Mouse (Mus musculus) MEL (cell line): ENCODE data around the gene Ccdc157. TPM values are rescaled to one million over a fixed set of nuclear protein-coding genes. Genes with fewer than 3 reads are reported as not detected.
"Not testable (repeated sequence)": the region's sequence is repeated elsewhere in the genome, so short reads cannot be mapped to it uniquely, and the experiment has no call there.

ENCODE experiments used
- DNase-seq: peaks from one replicate; pipeline ENCODE4 v3.0.0; 2011; ENCODE audit warnings: low read depth, low spot score
- H3K27ac ChIP-seq: 2 replicates; pipeline ENCODE4 v1.5.1; 2012; ENCODE audit warnings: low read depth, mild to moderate bottlenecking, control low read depth, low read length, moderate library complexity; ENCODE audit not compliant: control insufficient read depth
- H3K27me3 ChIP-seq, 2 experiments: fragments of 150-350 bp in 1 of 2; sonication (generic) in 1 of 2; 2 replicates each; pipeline ENCODE4 v1.6.1; 2012; ENCODE audit warnings: low read length in 2 of 2, mild to moderate bottlenecking in 2 of 2, improper control_type of control experiment in 1 of 2, moderate library complexity in 1 of 2; ENCODE audit not compliant: insufficient read depth in 2 of 2, control insufficient read depth in 1 of 2
- H3K36me3 ChIP-seq, 2 experiments: 2 replicates each; pipeline ENCODE4 v1.6.1; 2012 to 2014; ENCODE audit warnings: low read length in 2 of 2, improper control_type of control experiment in 1 of 2, inconsistent platforms in 1 of 2, mild to moderate bottlenecking in 1 of 2; ENCODE audit not compliant: insufficient read depth in 2 of 2, control insufficient read depth in 1 of 2
- H3K4me1 ChIP-seq, 2 experiments: fragments of 150-350 bp in 1 of 2; sonication (generic) in 1 of 2; 2 replicates each; pipeline ENCODE4 v1.6.1; 2012; ENCODE audit warnings: low read length in 2 of 2, improper control_type of control experiment in 1 of 2, mild to moderate bottlenecking in 1 of 2; ENCODE audit not compliant: insufficient read depth in 2 of 2, control insufficient read depth in 1 of 2
- H3K4me3 ChIP-seq, 2 experiments: fragments of 150-350 bp in 1 of 2; sonication (generic) in 1 of 2; 2 replicates each; pipeline ENCODE4 v1.5.1; 2012; ENCODE audit warnings: low read depth in 2 of 2, low read length in 2 of 2, mild to moderate bottlenecking in 2 of 2, moderate library complexity in 2 of 2, control low read depth in 1 of 2, improper control_type of control experiment in 1 of 2; ENCODE audit not compliant: control insufficient read depth in 1 of 2, insufficient read depth in 1 of 2
- H3K79me2 ChIP-seq: 2 replicates; pipeline ENCODE4 v1.6.1; 2012; ENCODE audit warnings: mild to moderate bottlenecking, low read length, moderate library complexity; ENCODE audit not compliant: control insufficient read depth, poor library complexity, insufficient read depth
- H3K9ac ChIP-seq: 2 replicates; pipeline ENCODE4 v1.6.1; 2012; ENCODE audit warnings: low read depth, mild to moderate bottlenecking, control low read depth, low read length, moderate library complexity; ENCODE audit not compliant: control insufficient read depth, poor library complexity, severe bottlenecking
- H3K9me3 ChIP-seq: fragments of 150-350 bp; sonication (generic); replicated peaks from 2 replicates; pipeline ENCODE4 v1.6.1; 2012; ENCODE audit warnings: mild to moderate bottlenecking, low read length, improper control_type of control experiment, moderate library complexity; ENCODE audit not compliant: insufficient read depth
- BHLHE40 ChIP-seq: IDR thresholded peaks from 2 replicates; pipeline ENCODE4 v1.6.1; 2012; ENCODE audit warnings: low read depth, mild to moderate bottlenecking, inconsistent platforms, low read length, improper control_type of control experiment, borderline replicate concordance
- CHD1 ChIP-seq: IDR thresholded peaks from 2 replicates; pipeline ENCODE4 v1.6.1; 2012; ENCODE audit warnings: low read depth, mild to moderate bottlenecking, inconsistent platforms, low read length, improper control_type of control experiment
- CHD2 ChIP-seq: IDR thresholded peaks from 2 replicates; pipeline ENCODE4 v1.6.1; 2011; ENCODE audit warnings: low read length, improper control_type of control experiment
- CTCF ChIP-seq, 3 experiments: IDR thresholded peaks in 2 of 3; conservative IDR thresholded peaks in 1 of 3; 2 replicates each; pipeline ENCODE4 v1.5.1; 2011 to 2012; ENCODE audit warnings: low read length in 3 of 3, low read depth in 2 of 3, mild to moderate bottlenecking in 2 of 3, improper control_type of control experiment in 1 of 3, inconsistent platforms in 1 of 3, mixed read lengths in 1 of 3, moderate library complexity in 1 of 3; ENCODE audit not compliant: control insufficient read depth in 1 of 3, insufficient read depth in 1 of 3, poor library complexity in 1 of 3, severe bottlenecking in 1 of 3
- E2F4 ChIP-seq: IDR thresholded peaks from 2 replicates; pipeline ENCODE4 v1.6.1; 2011; ENCODE audit warnings: low read depth, low read length, improper control_type of control experiment, borderline replicate concordance
- ELF1 ChIP-seq: IDR thresholded peaks from 2 replicates; pipeline ENCODE4 v1.6.1; 2014; ENCODE audit warnings: low read depth, mild to moderate bottlenecking, inconsistent platforms, low read length, improper control_type of control experiment, moderate library complexity
- EP300 ChIP-seq, 2 experiments: IDR thresholded peaks; 2 replicates each; pipeline ENCODE4 v1.6.1; 2011; ENCODE audit warnings: improper control_type of control experiment in 2 of 2, low read length in 2 of 2, low read depth in 1 of 2, mild to moderate bottlenecking in 1 of 2
- ETS1 ChIP-seq: IDR thresholded peaks from 2 replicates; pipeline ENCODE4 v1.6.1; 2012; ENCODE audit warnings: low read depth, mild to moderate bottlenecking, inconsistent platforms, low read length, improper control_type of control experiment, moderate library complexity
- GABPA ChIP-seq: IDR thresholded peaks from 2 replicates; pipeline ENCODE4 v1.6.1; 2012; ENCODE audit warnings: low read depth, mild to moderate bottlenecking, inconsistent platforms, low read length, improper control_type of control experiment, moderate library complexity
- GATA1 ChIP-seq: IDR thresholded peaks from 2 replicates; pipeline ENCODE4 v1.6.1; 2011; ENCODE audit warnings: low read depth, low read length, improper control_type of control experiment
- JUND ChIP-seq: IDR thresholded peaks from 2 replicates; pipeline ENCODE4 v1.6.1; 2011; ENCODE audit warnings: low read depth, mild to moderate bottlenecking, improper control_type of control experiment, low read length
- KAT2A ChIP-seq: conservative IDR thresholded peaks from 2 replicates; pipeline ENCODE4 v1.6.1; 2012; ENCODE audit warnings: low read depth, low read length, improper control_type of control experiment, inconsistent platforms
- MAFK ChIP-seq: IDR thresholded peaks from 2 replicates; pipeline ENCODE4 v1.6.1; 2011; ENCODE audit warnings: low read depth, mild to moderate bottlenecking, low read length, improper control_type of control experiment, borderline replicate concordance
- MAZ ChIP-seq: IDR thresholded peaks from 2 replicates; pipeline ENCODE4 v1.6.1; 2012; ENCODE audit warnings: low read depth, mild to moderate bottlenecking, inconsistent platforms, low read length, improper control_type of control experiment
- MEF2A ChIP-seq: IDR thresholded peaks from 2 replicates; pipeline ENCODE4 v1.6.1; 2014; ENCODE audit warnings: low read depth, mild to moderate bottlenecking, inconsistent platforms, low read length, improper control_type of control experiment; ENCODE audit not compliant: poor library complexity, insufficient replicate concordance, severe bottlenecking; ENCODE audit errors: extremely low read depth
- POLR2A ChIP-seq, 2 experiments: IDR thresholded peaks; 2 replicates each; pipeline ENCODE4 v1.6.1; 2011 to 2012; ENCODE audit warnings: low read length in 2 of 2, mild to moderate bottlenecking in 2 of 2, control low read depth in 1 of 2, improper control_type of control experiment in 1 of 2, low read depth in 1 of 2, moderate library complexity in 1 of 2; ENCODE audit not compliant: control insufficient read depth in 1 of 2, insufficient read depth in 1 of 2, poor library complexity in 1 of 2
- POLR2AphosphoS5 ChIP-seq: IDR thresholded peaks from 2 replicates; pipeline ENCODE4 v1.6.1; 2012; ENCODE audit warnings: low read depth, borderline replicate concordance, mild to moderate bottlenecking, inconsistent platforms, low read length, moderate library complexity, mixed read lengths
- RAD21 ChIP-seq: IDR thresholded peaks from 2 replicates; pipeline ENCODE4 v1.6.1; 2011; ENCODE audit warnings: mild to moderate bottlenecking, low read depth, low read length, improper control_type of control experiment
- SIN3A ChIP-seq: IDR thresholded peaks from 2 replicates; pipeline ENCODE4 v1.6.1; 2012; ENCODE audit warnings: low read length, improper control_type of control experiment, inconsistent platforms
- SMC3 ChIP-seq: IDR thresholded peaks from 2 replicates; pipeline ENCODE4 v1.6.1; 2011; ENCODE audit warnings: low read depth, low read length, improper control_type of control experiment
- TAL1 ChIP-seq: IDR thresholded peaks from 2 replicates; pipeline ENCODE4 v1.6.1; 2012; ENCODE audit warnings: mild to moderate bottlenecking, inconsistent platforms, low read length, moderate library complexity, mixed read lengths
- TCF12 ChIP-seq: IDR thresholded peaks from 2 replicates; pipeline ENCODE4 v1.6.1; 2014; ENCODE audit warnings: low read depth, mild to moderate bottlenecking, inconsistent platforms, low read length, improper control_type of control experiment, moderate library complexity
- UBTF ChIP-seq: IDR thresholded peaks from 2 replicates; pipeline ENCODE4 v1.6.1; 2012; ENCODE audit warnings: low read depth, mild to moderate bottlenecking, inconsistent platforms, low read length, improper control_type of control experiment, moderate library complexity, borderline replicate concordance; ENCODE audit not compliant: insufficient read depth
- ZC3H11A ChIP-seq: IDR thresholded peaks from 2 replicates; pipeline ENCODE4 v1.6.1; 2012; ENCODE audit warnings: low read depth, mild to moderate bottlenecking, inconsistent platforms, low read length, improper control_type of control experiment
- polyA plus RNA-seq, 2 experiments: library from polyadenylated mRNA; stranded (reverse) in 1 of 2; unstranded in 1 of 2; fragments of >175 nt in 1 of 2; fragments of >200 nt in 1 of 2; gene quantifications; 2 replicates each; pipeline versions ENCODE4 v1.2.1 to v1.2.4; 2012; ENCODE audit warnings: low replicate concordance in 2 of 2, low read depth in 1 of 2; ENCODE audit not compliant: insufficient read length in 2 of 2, insufficient read depth in 1 of 2, missing spikeins in 1 of 2
- total RNA-seq: library from RNA; depleted of rRNA; stranded (reverse); fragments of 300-350 nt; gene quantifications from 2 replicates; pipeline ENCODE4 v1.2.3, GENCODE M21; 2012

Gene Ccdc157
- total and polyA plus RNA-seq, 3 experiments = 2.0 to 2.9 TPM; not detected in 1

DNA sequence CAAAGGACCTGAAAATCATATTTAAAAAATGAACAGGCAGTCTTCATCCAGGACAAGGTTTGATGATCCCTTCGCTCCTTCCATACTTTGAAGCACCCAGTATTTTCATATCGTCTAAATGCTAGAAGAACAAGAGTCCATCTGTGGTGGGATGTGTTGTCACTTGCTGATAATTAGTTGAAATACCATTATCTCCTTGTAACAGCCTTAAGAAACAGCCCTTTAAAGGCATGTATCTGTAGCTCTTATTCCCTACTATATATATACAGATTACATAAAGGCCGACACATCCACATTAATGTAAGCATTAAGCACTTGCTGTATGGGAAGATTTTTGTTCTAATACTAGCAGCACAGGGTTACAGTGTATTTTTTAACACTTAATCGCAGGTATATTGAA lies 31.6 kb downstream of the Ccdc157 start:
- H3K4me3 ChIP-seq, H3K27ac ChIP-seq, H3K36me3 ChIP-seq, H3K9me3 ChIP-seq, H3K79me2 ChIP-seq, H3K9ac ChIP-seq, H3K4me1 ChIP-seq, H3K27me3 ChIP-seq: not testable (repeated sequence)
- TF ChIP-seq SIN3A (peak; percentile 50), ETS1 (0 out of 2 replicates have a peak, but pooled peaks have one; percentile 11), GATA1 (peak; percentile 71), EP300 (IDR thresholded peaks at IDR 0.05; ENCODE audit: low read depth in 1 of 2, low read length in 2 of 2) (peak; percentile 63 to 72), TCF12 (peak; percentile 76), TAL1 (peak; percentile 69)
- peak; percentile 50 for DNase-seq

DNA sequence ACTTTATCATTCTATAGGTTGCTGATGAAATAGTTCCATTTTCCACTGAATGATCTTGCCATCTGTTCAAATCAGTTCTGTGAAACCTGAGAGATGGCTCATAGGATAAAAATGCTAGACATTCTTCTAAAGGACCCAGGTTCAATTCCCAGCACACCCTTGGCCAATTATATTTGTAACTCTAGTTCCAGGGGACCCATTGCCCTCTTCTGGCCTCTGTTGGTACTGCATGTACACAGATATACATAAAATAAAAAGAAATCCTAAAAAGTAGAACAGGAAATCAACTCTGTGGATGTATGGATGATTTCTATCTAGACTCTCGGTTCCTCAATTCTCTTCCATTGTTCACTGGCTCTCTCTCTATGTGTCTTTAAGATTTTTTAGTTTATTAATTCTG lies 33.0 kb downstream of the Ccdc157 start:
- H3K27ac ChIP-seq = no peak overlapping the region
- no peak overlapping the region for H3K9ac ChIP-seq
- H3K4me3 ChIP-seq = no peak overlapping the region
- H3K4me1 ChIP-seq = peaks cover 2 to 13% of the 10 kb centered on the region in 2 experiments; a peak in 3 of 4 replicates
- no peaks in the 10 kb centered on the region for H3K9me3 ChIP-seq
- no peaks in the 10 kb centered on the region for H3K27me3 ChIP-seq
- H3K36me3 ChIP-seq = peaks cover 0 to 10% of the 10 kb centered on the region in 2 experiments; a peak in 2 of 4 replicates
- no peaks in the 10 kb centered on the region for H3K79me2 ChIP-seq
- DNase-seq = peak; percentile 73
- no peak for TF ChIP-seq MAFK
- TF ChIP-seq RAD21 = peak; percentile 52
- peak; percentile 19; the same call in 1 of the 2 replicates for TF ChIP-seq ZC3H11A
- TF ChIP-seq SMC3 = peak; percentile 52
- TF ChIP-seq TCF12 = no peak
- TF ChIP-seq CTCF (IDR thresholded peaks at IDR 0.05 in 2 of 3, conservative IDR thresholded peaks at IDR 0.05 in 1 of 3; ENCODE audit: control insufficient read depth in 1 of 3, insufficient read depth in 1 of 3, low read depth in 2 of 3, low read length in 3 of 3, poor library complexity in 1 of 3, severe bottlenecking in 1 of 3) = peak; percentile 7 to 64 (median 50); a peak in 4 of 6 replicates
- no peak for TF ChIP-seq GABPA

DNA sequence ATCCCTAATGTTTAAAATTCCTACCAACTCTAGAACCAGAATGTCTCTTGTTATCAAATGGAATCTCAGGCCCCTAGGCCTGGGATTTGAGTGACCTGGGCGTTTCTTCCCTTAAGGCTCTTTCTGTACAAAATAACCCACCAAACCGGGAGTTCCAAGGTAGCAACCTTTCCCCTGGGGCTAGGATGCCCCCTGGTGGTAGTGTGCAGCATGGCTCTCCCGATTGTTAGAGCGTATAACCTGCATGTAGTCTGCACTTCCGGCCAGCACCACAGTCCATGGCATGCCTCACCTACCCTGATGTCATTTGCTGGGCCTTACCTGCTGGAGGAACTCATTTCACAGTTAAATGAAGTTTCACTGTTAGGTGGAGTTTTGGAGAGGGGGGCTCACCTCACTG lies 36.2 kb downstream of the Ccdc157 start:
- Histone ChIP-seq H3K79me2 (no peaks in the 10 kb centered on the region), H3K27ac (no peak overlapping the region), H3K27me3 (no peaks in the 10 kb centered on the region), H3K9ac (no peak overlapping the region), H3K9me3 (no peaks in the 10 kb centered on the region), H3K4me1 (peaks cover 2 to 30% of the 10 kb centered on the region in 2 experiments; a peak in 3 of 4 replicates), H3K36me3 (peaks cover 0 to 15% of the 10 kb centered on the region in 2 experiments; a peak in 2 of 4 replicates), H3K4me3 (peak overlapping the region; percentile 51 to 76)
- peak; percentile 87 for DNase-seq
- no peak for TF ChIP-seq CHD1
- TF ChIP-seq MEF2A = no peak
- TF ChIP-seq JUND = no peak
- no peak for TF ChIP-seq ELF1
- no peak for TF ChIP-seq POLR2A (IDR thresholded peaks at IDR 0.05; ENCODE audit: control insufficient read depth in 1 of 2, insufficient read depth in 1 of 2, low read depth in 1 of 2, low read length in 2 of 2, poor library complexity in 1 of 2)
- TF ChIP-seq GATA1 = no peak
- TF ChIP-seq KAT2A = no peak
- no peak for TF ChIP-seq MAZ
- TF ChIP-seq BHLHE40 = no peak
- TF ChIP-seq TAL1 = no peak
- peak; percentile 86 for TF ChIP-seq SMC3
- TF ChIP-seq UBTF = no peak
- TF ChIP-seq RAD21 = peak; percentile 84
- no peak for TF ChIP-seq POLR2AphosphoS5
- peak; percentile 82 for TF ChIP-seq ZC3H11A
- peak; percentile 91 to 96 (median 95) for TF ChIP-seq CTCF (IDR thresholded peaks at IDR 0.05 in 2 of 3, conservative IDR thresholded peaks at IDR 0.05 in 1 of 3; ENCODE audit: control insufficient read depth in 1 of 3, insufficient read depth in 1 of 3, low read depth in 2 of 3, low read length in 3 of 3, poor library complexity in 1 of 3, severe bottlenecking in 1 of 3)
- TF ChIP-seq CHD2 = no peak
- no peak for TF ChIP-seq E2F4
- no peak for TF ChIP-seq SIN3A
